Mouse (Mus musculus) forebrain, embryonic 12.5 days (tissue): Measurements from ENCODE around the gene H2-T22. TPM values are rescaled to one million over a fixed set of nuclear protein-coding genes. Genes with fewer than 3 reads are reported as not detected.
A peak's percentile ranks its signal among the peaks of the same experiment; 100 is the strongest.

ENCODE experiments used
- ATAC-seq: fragments of 200-750 bp; cut with Nextera tagmentation; 2 replicates; pipeline ENCODE4 v1.8.0; 2017; ENCODE audit warnings: moderate TSS enrichment; ENCODE audit not compliant: low FRiP score
- H3K27ac ChIP-seq: fragments of 300-500 bp; sonication (generic); 2 replicates; pipeline ENCODE4 v1.5.1; 2016; ENCODE audit warnings: mild to moderate bottlenecking
- H3K27me3 ChIP-seq: fragments of 300-500 bp; sonication (generic); 2 replicates; pipeline ENCODE4 v1.6.1; 2016; ENCODE audit warnings: mild to moderate bottlenecking
- H3K36me3 ChIP-seq: fragments of 300-500 bp; sonication (generic); replicated peaks from 2 replicates; pipeline ENCODE4 v1.6.1; 2016; ENCODE audit warnings: mild to moderate bottlenecking
- H3K4me1 ChIP-seq: fragments of 300-500 bp; sonication (generic); 2 replicates; pipeline ENCODE4 v1.6.1; 2016
- H3K4me2 ChIP-seq: fragments of 300-500 bp; sonication (generic); 2 replicates; pipeline ENCODE4 v1.6.1; 2016; ENCODE audit warnings: mild to moderate bottlenecking, moderate library complexity
- H3K4me3 ChIP-seq: fragments of 300-500 bp; sonication (generic); replicated peaks from 2 replicates; pipeline ENCODE4 v1.5.1; 2016; ENCODE audit warnings: mild to moderate bottlenecking
- H3K9ac ChIP-seq: fragments of 300-500 bp; sonication (generic); 2 replicates; pipeline ENCODE4 v1.6.1; 2016; ENCODE audit warnings: mild to moderate bottlenecking
- H3K9me3 ChIP-seq: fragments of 300-500 bp; sonication (generic); 2 replicates; pipeline ENCODE4 v1.6.1; 2016
- WGBS: fragments of 180-500 bp; shearing (Covaris S2); methylation state at CpG from one replicate; pipeline ENCODE4 v1.1.7; 2016; 5-methylcytosine and 5-hydroxymethylcytosine counted together
- polyA plus RNA-seq: library from polyadenylated mRNA; unstranded; fragments of >200 nt; fragmentation: Nextera tagmentation; extraction: Ambion mirVana; gene quantifications from 2 replicates; pipeline ENCODE4 v1.2.1, GENCODE M21; 2016

H2-T22 gene
- polyA plus RNA-seq, 1 experiment from 2014 or later: 5.4 TPM

DNA sequence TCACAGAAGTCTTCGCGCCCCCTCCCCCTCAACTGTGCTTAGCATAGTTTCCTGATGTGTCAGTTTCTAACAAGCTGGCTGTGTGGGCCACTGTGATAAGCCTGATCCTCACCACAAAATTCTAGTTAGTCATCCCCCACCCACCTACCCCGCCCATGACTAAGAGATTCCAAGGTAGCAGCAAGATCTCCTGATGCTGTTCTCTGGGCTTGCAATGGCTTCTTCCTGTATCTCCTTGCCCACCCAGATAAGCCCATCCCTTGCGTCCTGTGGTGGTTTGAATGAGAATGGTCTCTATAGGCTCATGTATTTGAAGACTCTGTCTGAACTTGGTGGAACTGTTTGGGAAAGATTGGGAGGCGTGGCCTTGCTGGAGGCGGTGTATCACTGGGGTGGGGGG is 40.6 kb downstream of the H2-T22 start:
- Histone ChIP-seq H3K4me3 (no peak overlapping the region), H3K4me1 (peaks cover 9% of the 10 kb centered on the region), H3K36me3 (peaks cover 5% of the 10 kb centered on the region), H3K9me3 (no peaks in the 10 kb centered on the region), H3K27me3 (no peaks in the 10 kb centered on the region), H3K9ac (no peak overlapping the region), H3K4me2 (no peak overlapping the region), H3K27ac (no peak overlapping the region)
- ATAC-seq: no peak
- 96% methylated on average over 6 of the region's 6 CpGs for WGBS

DNA sequence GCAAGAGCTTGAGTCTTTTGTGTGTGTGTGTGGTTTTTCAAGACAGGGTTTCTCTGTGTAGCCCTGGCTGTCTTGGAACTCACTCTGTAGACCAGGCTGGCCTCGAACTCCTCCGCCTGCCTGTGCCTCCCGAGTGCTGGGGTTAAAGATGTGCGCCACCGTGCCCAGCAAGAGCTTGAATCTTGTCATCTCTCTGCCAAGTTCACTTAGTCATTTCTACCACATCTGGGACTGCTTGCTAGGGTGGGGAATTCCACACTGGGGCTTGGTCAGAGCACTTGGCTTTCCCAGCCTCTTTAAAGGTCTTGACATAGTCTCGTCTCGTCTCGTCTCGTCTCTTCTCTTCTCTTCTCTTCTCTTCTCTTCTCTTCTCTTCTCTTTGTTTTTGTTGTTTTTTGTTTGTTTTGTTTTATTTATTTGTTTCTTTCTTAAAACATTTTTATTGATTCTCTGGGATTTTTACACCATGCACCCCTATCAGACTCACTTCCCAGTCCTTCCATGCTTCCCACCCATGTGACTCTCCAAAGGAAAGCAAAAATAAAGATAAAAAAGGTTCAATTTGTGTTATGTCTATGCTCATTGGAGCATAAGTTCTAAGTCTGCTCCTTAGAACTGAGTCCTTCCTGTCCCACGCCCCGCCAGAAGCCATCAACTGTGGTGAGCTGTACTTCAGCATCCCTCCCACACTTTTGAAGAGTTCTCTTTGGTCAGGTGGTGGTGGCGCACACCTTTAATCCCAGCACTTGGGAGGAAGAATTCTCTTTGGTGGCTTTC is 41.2 kb downstream of the H2-T22 start:
- Histone ChIP-seq H3K27ac (no peak overlapping the region), H3K36me3 (no peaks in the 10 kb centered on the region), H3K4me3 (no peak overlapping the region), H3K4me1 (peaks cover 10% of the 10 kb centered on the region), H3K9me3 (no peaks in the 10 kb centered on the region), H3K27me3 (no peaks in the 10 kb centered on the region), H3K9ac (no peak overlapping the region), H3K4me2 (no peak overlapping the region)
- 94% methylated on average over 12 of the region's 12 CpGs for WGBS
- ATAC-seq: no peak

DNA sequence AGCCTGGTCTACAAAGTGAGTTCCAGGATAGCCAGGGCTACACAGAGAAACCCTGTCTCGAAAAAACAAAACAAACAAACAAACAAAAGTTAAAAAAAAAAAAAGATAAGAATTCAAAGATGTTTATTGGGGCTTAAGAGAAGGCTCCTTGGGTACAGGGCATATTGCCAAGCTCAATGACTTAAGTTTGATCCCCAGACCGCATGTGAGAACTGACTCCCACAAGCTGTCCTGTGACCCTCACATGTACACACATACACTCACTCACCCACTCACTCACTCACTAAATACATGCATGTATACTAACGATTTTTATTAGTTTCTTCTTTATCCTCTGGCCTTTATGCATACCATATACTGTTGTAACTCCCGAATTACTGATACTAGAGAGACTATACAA is 42.2 kb downstream of the H2-T22 start:
- H3K36me3 ChIP-seq: no peaks in the 10 kb centered on the region
- H3K27me3 ChIP-seq: no peaks in the 10 kb centered on the region
- H3K4me1 ChIP-seq: peaks cover 16% of the 10 kb centered on the region
- H3K9ac ChIP-seq: no peak overlapping the region
- no peak overlapping the region for H3K4me3 ChIP-seq
- WGBS: 92% methylated on average over 4 of the region's 4 CpGs
- H3K9me3 ChIP-seq: no peaks in the 10 kb centered on the region
- no peak overlapping the region for H3K27ac ChIP-seq
- H3K4me2 ChIP-seq: no peak overlapping the region
- no peak for ATAC-seq

DNA sequence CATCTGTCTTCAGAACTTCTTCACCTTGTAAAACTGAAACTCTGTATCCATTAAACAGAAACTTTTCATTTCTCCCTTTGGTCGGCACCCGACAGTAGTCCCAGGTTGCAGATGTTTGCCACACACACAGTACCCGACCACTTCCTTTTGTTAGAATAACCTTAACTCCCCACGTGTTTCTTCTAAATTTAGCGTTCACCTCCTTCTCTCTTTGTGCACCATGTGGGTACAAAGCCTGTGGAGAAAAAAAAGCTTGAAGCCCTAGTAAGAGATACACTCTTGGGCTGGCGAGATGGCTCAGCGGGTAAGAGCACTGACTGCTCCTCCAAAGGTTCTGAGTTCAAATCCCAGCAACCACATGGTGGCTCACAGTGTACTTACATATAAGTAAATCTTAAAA is 43.2 kb downstream of the H2-T22 start:
- ATAC-seq: no peak
- Histone ChIP-seq H3K27ac (no peak overlapping the region), H3K36me3 (no peaks in the 10 kb centered on the region), H3K4me2 (no peak overlapping the region), H3K4me1 (peaks cover 23% of the 10 kb centered on the region), H3K4me3 (no peak overlapping the region), H3K27me3 (no peaks in the 10 kb centered on the region), H3K9ac (no peak overlapping the region), H3K9me3 (no peaks in the 10 kb centered on the region)
- WGBS: 92% methylated on average over 7 of the region's 7 CpGs

DNA sequence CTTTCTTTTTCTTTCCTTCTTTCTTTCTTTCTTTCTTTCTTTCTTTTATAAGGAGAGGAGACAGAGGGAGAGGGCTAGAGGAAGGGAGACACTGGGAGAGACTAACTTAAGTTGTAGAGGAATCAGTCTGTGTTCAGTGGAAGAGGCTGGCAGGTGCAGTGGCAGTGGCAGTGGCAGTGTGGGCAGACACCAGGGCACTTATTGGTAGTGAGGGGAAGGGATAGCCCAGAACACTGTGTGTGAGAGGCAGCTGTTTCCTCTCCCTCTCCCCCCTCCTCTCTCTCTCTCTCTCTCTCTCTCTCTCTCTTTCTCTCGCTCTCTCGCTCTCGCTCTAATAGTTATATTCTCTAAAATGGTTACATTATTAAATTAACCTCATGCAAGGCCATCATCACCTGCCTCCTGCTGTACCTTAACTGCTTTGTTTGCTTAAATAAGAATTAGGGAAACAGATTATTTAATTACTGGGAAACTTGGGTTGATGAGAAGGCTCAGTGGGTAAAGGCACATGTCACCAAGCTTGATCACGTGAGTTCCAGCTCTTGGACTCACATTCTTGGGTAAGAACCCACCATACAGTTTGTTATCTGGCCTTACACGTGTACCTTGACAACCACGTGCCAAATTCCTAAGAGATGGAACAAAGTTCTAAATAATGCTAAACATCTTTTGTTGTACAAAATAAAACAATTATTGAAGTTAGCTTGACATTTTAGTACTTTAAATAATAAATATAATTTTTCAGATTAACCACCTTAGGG is 43.8 kb downstream of the H2-T22 start:
- H3K36me3 ChIP-seq: no peaks in the 10 kb centered on the region
- no peak overlapping the region for H3K4me2 ChIP-seq
- H3K27ac ChIP-seq: no peak overlapping the region
- 91% methylated on average over 6 of the region's 6 CpGs for WGBS
- H3K27me3 ChIP-seq: no peaks in the 10 kb centered on the region
- no peaks in the 10 kb centered on the region for H3K9me3 ChIP-seq
- peaks cover 23% of the 10 kb centered on the region for H3K4me1 ChIP-seq
- no peak for ATAC-seq
- no peak overlapping the region for H3K4me3 ChIP-seq
- H3K9ac ChIP-seq: no peak overlapping the region

DNA sequence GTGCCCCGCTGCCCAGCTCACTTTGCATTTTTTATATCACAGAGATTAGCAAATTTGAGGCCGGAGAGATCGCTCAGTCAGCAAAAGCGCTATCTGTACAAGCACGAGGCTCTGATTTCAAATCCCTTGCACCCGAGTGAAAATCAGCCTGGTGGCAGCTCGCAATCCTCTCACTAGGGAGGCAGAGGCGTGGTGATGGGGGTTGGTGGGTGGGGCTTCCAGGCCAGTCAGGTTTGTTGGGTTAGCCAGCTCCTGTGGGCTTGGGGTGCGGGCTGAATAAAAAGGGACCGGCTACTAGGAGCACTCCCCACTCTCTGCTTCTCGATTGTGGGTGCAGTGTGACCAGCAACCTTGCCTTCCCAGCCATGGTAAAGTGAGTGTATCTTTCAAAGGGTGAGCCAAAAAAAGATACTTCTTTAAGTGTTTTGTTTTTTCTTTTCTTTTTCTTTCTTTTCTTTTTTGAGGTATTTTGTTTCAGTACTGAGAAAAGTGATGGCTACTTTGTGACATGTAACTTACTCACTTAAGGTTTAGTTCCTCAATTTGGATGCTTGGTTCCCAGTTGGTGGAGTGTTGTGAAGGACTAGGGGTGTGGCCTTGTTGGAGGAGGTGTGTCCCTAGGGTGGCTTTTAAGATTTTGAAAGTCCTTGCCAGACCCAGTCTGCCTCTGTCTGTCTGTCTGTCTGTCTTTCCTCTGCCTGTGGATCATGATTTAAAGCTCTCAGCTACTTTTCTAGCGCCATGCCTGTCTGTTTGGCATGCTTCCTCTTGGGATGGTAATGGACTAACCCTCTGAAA is 44.6 kb downstream of the H2-T22 start:
- Histone ChIP-seq H3K4me3 (no peak overlapping the region), H3K4me2 (no peak overlapping the region), H3K27ac (no peak overlapping the region), H3K4me1 (peaks cover 23% of the 10 kb centered on the region), H3K36me3 (no peaks in the 10 kb centered on the region), H3K9ac (no peak overlapping the region), H3K9me3 (no peaks in the 10 kb centered on the region), H3K27me3 (no peaks in the 10 kb centered on the region)
- WGBS: 52% methylated on average over 12 of the region's 12 CpGs
- ATAC-seq: no peak

DNA sequence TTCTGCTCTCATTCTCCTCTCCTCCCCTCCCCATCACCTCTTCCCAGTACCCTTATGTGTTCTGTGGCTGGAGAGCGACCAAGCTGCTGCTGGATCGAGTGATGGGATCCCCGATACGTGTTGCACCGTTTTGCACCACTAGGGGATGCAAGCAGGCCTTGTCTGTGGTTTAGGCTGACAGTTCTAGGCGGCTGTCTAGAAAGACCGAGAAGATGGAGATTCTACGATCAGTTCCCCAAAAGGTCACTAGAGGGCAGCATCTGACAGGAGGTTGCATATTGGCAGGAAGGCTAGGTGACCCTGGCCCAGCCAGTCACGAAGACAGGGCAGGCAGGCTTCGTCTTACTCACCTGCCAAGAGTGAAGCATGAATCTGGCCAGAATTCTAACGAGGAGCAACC is 45.6 kb downstream of the H2-T22 start:
- Histone ChIP-seq H3K27me3 (no peaks in the 10 kb centered on the region), H3K27ac (no peak overlapping the region), H3K36me3 (no peaks in the 10 kb centered on the region), H3K9ac (no peak overlapping the region), H3K4me2 (no peak overlapping the region), H3K9me3 (no peaks in the 10 kb centered on the region), H3K4me3 (peak overlapping the region; percentile 3; the same call in 1 of the 2 replicates), H3K4me1 (peaks cover 23% of the 10 kb centered on the region)
- WGBS: 3% methylated on average over 11 of the region's 11 CpGs
- peak; percentile 69 for ATAC-seq

DNA sequence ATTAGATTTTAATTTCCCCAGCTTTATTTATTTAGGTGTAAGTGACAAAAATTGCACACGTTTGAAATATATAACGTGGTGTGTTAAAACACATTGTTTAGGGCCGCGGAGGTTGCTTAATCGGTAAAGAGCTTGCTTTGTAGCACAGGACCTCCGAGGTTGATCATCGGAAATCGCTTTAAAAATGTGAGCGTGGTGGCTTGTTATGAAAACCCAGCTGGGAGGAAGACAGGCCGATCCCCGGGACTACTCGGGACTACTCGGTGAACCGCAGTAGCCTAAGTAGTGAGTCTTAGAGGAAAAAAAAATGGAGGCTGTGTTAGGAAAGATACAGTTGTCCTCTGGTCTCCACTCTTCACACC is 47.7 kb downstream of the H2-T22 start:
- H3K9ac ChIP-seq: peak overlapping the region; percentile 66
- peak overlapping the region; percentile 62 for H3K4me3 ChIP-seq
- WGBS: 5% methylated on average over 14 of the region's 14 CpGs
- peak overlapping the region; percentile 74 for H3K4me2 ChIP-seq
- no peaks in the 10 kb centered on the region for H3K9me3 ChIP-seq
- peaks cover 23% of the 10 kb centered on the region for H3K4me1 ChIP-seq
- H3K27ac ChIP-seq: no peak overlapping the region
- ATAC-seq: no peak
- H3K27me3 ChIP-seq: no peaks in the 10 kb centered on the region
- H3K36me3 ChIP-seq: no peaks in the 10 kb centered on the region

DNA sequence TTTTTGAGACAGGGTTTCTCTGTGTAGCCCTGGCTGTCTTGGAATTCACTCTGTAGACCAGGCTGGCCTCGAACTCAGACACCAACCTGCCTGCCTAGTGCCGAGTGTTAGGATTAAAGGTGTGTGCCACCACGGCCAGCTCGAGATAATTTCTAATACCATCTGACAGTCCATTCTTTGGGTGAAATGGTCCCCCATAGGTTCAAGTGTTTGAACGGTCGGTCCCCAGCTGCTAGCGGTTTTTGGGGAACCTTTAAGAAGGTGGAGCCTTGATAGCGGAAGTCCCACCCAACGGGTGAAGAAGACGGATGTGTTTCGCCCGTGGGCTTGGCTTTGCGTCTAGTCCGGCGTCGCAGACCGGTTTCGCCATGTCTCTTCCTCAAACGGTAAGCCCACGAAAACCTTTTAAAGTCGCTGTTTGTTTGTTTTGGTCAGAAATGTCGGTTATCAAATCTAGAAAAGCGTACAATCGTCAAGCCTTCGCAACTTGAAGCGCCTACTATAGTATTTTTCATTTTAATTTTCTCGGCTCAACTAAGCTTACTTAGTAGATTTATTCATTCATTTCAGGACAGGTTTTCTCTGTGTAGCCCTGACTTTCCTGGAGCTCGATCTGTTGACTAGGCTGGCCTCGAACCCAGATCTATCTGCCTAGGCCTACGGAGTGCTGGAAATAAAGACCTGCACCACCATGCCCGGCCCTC is 48.2 kb downstream of the H2-T22 start:
- Histone ChIP-seq H3K9me3 (no peaks in the 10 kb centered on the region), H3K9ac (peak overlapping the region; percentile 66), H3K27ac (peak overlapping the region; percentile 47; the same call in 1 of the 2 replicates), H3K4me2 (peak overlapping the region; percentile 74), H3K36me3 (peaks cover 4% of the 10 kb centered on the region; the same call in 1 of the 2 replicates), H3K4me3 (peak overlapping the region; percentile 62), H3K27me3 (no peaks in the 10 kb centered on the region), H3K4me1 (peaks cover 23% of the 10 kb centered on the region)
- 3% methylated on average over 31 of the region's 31 CpGs for WGBS
- peak; percentile 71 for ATAC-seq

DNA sequence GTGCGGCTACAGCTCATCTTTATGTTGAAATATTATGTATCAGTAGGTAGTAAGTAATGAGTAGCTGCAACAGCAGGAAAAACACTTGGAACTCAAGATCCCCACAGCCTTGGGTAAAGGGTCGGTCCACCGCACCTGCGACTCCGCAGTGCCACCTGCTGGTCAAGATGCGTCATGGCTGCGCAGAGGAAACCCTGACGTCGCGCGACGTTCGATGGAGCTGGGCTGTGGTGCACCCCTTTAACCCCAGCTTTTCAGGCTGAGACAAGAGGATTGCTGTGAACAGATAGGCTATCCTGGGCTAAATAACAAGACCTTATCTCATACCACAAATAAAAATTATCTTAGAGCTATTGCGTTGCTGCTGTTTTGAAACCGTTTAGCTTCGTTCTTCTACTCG is 48.9 kb downstream of the H2-T22 start:
- Histone ChIP-seq H3K9me3 (no peaks in the 10 kb centered on the region), H3K4me3 (peak overlapping the region; percentile 62), H3K27ac (no peak overlapping the region), H3K4me2 (peak overlapping the region; percentile 44), H3K27me3 (no peaks in the 10 kb centered on the region), H3K9ac (no peak overlapping the region), H3K4me1 (peaks cover 23% of the 10 kb centered on the region), H3K36me3 (peaks cover 11% of the 10 kb centered on the region)
- 9% methylated on average over 17 of the region's 17 CpGs for WGBS
- ATAC-seq: peak; percentile 69

DNA sequence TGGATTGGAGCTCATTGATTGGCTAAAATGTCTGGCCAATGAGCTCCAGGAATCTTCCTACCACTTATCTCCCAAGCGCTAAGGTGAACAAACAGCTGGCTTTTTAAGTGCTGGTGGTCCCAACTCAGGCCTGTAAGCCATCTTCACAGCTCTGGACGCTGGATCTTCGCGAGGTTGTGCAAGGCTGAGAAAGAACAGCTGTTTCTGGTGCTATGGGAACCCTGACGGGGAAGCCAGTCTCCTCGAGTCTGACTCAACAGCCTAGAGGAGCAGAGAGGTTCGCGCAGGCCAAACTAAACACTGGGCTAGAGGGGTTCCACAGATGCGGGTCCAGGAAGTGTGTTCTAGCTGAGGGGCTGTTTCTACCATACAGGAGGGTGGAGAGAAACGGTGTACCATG is 50.8 kb downstream of the H2-T22 start:
- ATAC-seq: no peak
- Histone ChIP-seq H3K4me3 (no peak overlapping the region), H3K27ac (no peak overlapping the region), H3K9me3 (no peaks in the 10 kb centered on the region), H3K9ac (no peak overlapping the region), H3K4me1 (peaks cover 14% of the 10 kb centered on the region), H3K4me2 (no peak overlapping the region), H3K27me3 (no peaks in the 10 kb centered on the region), H3K36me3 (peaks cover 30% of the 10 kb centered on the region)
- WGBS: 53% methylated on average over 10 of the region's 10 CpGs
